Mouse (Mus musculus) gastrocnemius, adult 8-10 months (tissue): ENCODE measurements around the gene Zfp383. TPM values are rescaled to one million over a fixed set of nuclear protein-coding genes. Genes with fewer than 3 reads are reported as not detected.
A peak's percentile ranks its signal among the peaks of the same experiment; 100 is the strongest.
"Not testable (repeated sequence)": the region's sequence is repeated elsewhere in the genome, so short reads cannot be mapped to it uniquely, and the experiment has no call there.

Experiments used
- DNase-seq, 2 experiments: peaks; one replicate each; pipeline ENCODE4 v3.0.0; 2022; ENCODE audit warnings: low spot score in 2 of 2
- total RNA-seq, 4 experiments: library from RNA; stranded (reverse); gene quantifications; 2 replicates each; pipeline ENCODE4 v1.2.4; 2022

Zfp383 gene
- 1 to 10 TPM; 5.8 to 7.7 (median 6.9) TPM for total RNA-seq

GRCm38 (mm10) chr7:29908130-29908950 lies at the start of gene Zfp383:
Gene Zfp383, plus strand, starts transcription at chr7:29908223.
- DNase-seq: peak; percentile 66 to 70

- peak; percentile 79 to 82 for DNase-seq
Measured at GRCm38 (mm10) chr7:29859532-29860517, 48.2 kb upstream of the Zfp383 start, which contains the start of gene Zfp420. Gene Zfp420, plus strand, starts transcription at chr7:29859979.

GRCm38 (mm10) chr7:29861660-29862059 lies 46.4 kb upstream of the Zfp383 start:
- DNase-seq: no peak

- no peak for DNase-seq
Measured at GRCm38 (mm10) chr7:29874256-29874655, 33.8 kb upstream of the Zfp383 start.

- not testable (repeated sequence) for DNase-seq
Measured at GRCm38 (mm10) chr7:29877561-29877960, 30.5 kb upstream of the Zfp383 start.

- DNase-seq: no peak
Measured at GRCm38 (mm10) chr7:29880056-29880455, 28.0 kb upstream of the Zfp383 start.

GRCm38 (mm10) chr7:29880916-29881315 lies 27.1 kb upstream of the Zfp383 start:
- DNase-seq: no peak

- no peak for DNase-seq
Measured at GRCm38 (mm10) chr7:29890501-29890900, 17.5 kb upstream of the Zfp383 start.

- no peak for DNase-seq
Measured at GRCm38 (mm10) chr7:29892756-29893155, 15.3 kb upstream of the Zfp383 start.

GRCm38 (mm10) chr7:29898351-29898750 lies 9.7 kb upstream of the Zfp383 start:
- DNase-seq: no peak

- no peak for DNase-seq
Measured at GRCm38 (mm10) chr7:29904101-29904500, 3.9 kb upstream of the Zfp383 start.

- peak; percentile 20 to 24 for DNase-seq
Measured at GRCm38 (mm10) chr7:29905966-29906681, 1.9 kb upstream of the Zfp383 start, which contains the start of gene Zfp27. Gene Zfp27, minus strand, starts transcription at chr7:29906572.

GRCm38 (mm10) chr7:29906682-29907058 lies 1.4 kb upstream of the Zfp383 start:
- DNase-seq: no peak

GRCm38 (mm10) chr7:29907206-29907605 lies 817 bp upstream of the Zfp383 start:
- DNase-seq: no peak

GRCm38 (mm10) chr7:29910252-29910651 lies 2.2 kb downstream of the Zfp383 start:
- DNase-seq: no peak

GRCm38 (mm10) chr7:29912172-29912571 lies 4.1 kb downstream of the Zfp383 start:
- no peak for DNase-seq

- DNase-seq: no peak
Measured at GRCm38 (mm10) chr7:29917371-29918061, 9.5 kb downstream of the Zfp383 start.

- no peak for DNase-seq
Measured at GRCm38 (mm10) chr7:29918062-29918453, 10.0 kb downstream of the Zfp383 start.

GRCm38 (mm10) chr7:29921439-29922093 lies 13.5 kb downstream of the Zfp383 start:
- DNase-seq: no peak

GRCm38 (mm10) chr7:29922780-29923179 lies 14.8 kb downstream of the Zfp383 start:
- DNase-seq: peak in 1 of 2 experiments; percentile 43
